Mouse (Mus musculus): ENCODE results near the gene Ncoa1. TPM values are rescaled to one million over a fixed set of nuclear protein-coding genes. Genes with fewer than 3 reads are reported as not detected.
"Not testable (repeated sequence)": the region's sequence is repeated elsewhere in the genome, so short reads cannot be mapped to it uniquely, and the experiment has no call there.

Gene Ncoa1
- total RNA-seq, 2 experiments from 2014 or later: 102 to 107 TPM

DNA sequence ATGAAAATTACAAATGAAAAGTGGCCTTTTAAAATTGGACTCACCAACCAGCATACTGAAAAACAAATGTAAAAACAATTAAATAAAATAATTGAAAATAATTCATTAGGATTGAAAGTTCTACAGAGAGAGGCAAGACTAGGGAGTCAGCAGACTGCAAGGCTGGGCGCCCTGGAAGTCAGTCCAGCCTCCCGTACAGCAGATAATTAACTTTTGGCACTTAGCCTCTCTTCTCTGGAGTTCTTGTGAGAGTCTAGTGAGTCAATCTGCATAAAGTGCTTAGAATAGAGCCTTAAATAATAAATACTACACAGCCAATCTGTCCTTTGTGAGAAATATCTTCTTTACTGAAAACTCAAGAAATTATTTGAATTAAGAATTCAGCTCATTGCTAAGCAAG lies 69.9 kb downstream of the Ncoa1 start:
- intact Hi-C loops (cut with DNase I): no loop called here
- no peak for DNase-seq

- intact Hi-C loops (cut with DNase I): no loop called here
- no peak for DNase-seq
These were observed 70.8 kb downstream of the Ncoa1 start for GRCm38 (mm10) chr12:4406155-4406554.

DNA sequence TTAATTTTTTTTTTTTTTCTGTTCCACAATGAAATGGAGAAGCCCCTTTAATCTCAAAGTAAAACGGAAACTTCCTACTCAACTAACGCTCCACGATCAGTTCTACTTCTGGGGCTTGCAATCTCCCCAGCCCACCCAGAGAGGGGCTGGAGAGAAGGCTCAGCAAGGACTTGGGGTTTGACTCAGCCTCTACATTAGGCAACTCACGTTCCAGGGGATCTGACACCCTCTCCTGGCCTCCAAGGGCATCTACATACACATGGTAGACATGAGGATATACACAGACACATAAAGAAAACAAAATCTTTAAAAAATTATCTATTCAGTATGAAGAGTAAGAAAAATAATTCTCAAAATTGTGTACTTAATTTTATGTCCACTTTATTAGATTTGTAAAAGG lies 73.8 kb downstream of the Ncoa1 start:
- DNase-seq: no peak
- intact Hi-C loops (cut with DNase I): no loop called here

GRCm38 (mm10) chr12:4396221-4396620 lies 80.8 kb downstream of the Ncoa1 start:
- intact Hi-C loops (cut with DNase I): no loop called here

GRCm38 (mm10) chr12:4392590-4392989 lies 84.4 kb downstream of the Ncoa1 start:
- intact Hi-C loops (cut with DNase I): no loop called here
- no peak for DNase-seq

More at GRCm38 (mm10) chr12:4396221-4396620, 80.8 kb downstream of the Ncoa1 start:
- no peak for DNase-seq

DNA sequence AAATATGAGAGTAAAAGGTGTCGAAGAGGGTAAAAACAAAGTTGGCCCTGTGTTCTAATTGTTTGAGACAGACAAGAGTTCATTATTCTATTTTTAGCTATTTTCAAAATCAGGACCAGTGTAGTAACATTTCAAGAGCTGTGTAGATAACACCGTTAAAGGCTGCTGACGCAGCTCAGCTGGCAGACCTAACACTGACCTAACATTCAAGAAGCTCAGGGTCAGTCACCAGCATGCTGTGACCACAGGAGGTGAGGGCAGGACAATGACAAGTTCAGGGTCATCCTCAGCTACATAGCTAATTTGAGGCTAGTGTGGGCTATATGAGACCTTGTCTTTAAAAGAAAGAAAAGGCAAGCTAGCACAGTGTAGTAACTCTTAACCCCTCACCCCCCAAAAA lies 84.9 kb downstream of the Ncoa1 start:
- intact Hi-C loops (cut with DNase I): no loop called here

GRCm38 (mm10) chr12:4391256-4391655 lies 85.7 kb downstream of the Ncoa1 start:
- no peak for DNase-seq
- intact Hi-C loops (cut with DNase I): no loop called here

More for the DNA sequence above, 84.9 kb downstream of the Ncoa1 start:
- no peak for DNase-seq

- intact Hi-C loops (cut with DNase I): no loop called here
These were observed 86.3 kb downstream of the Ncoa1 start for GRCm38 (mm10) chr12:4390721-4391120.

GRCm38 (mm10) chr12:4386077-4386719 lies 90.8 kb downstream of the Ncoa1 start:
- intact Hi-C loops (cut with DNase I): no loop called here
- DNase-seq: no peak

More at GRCm38 (mm10) chr12:4390721-4391120, 86.3 kb downstream of the Ncoa1 start:
- no peak for DNase-seq

DNA sequence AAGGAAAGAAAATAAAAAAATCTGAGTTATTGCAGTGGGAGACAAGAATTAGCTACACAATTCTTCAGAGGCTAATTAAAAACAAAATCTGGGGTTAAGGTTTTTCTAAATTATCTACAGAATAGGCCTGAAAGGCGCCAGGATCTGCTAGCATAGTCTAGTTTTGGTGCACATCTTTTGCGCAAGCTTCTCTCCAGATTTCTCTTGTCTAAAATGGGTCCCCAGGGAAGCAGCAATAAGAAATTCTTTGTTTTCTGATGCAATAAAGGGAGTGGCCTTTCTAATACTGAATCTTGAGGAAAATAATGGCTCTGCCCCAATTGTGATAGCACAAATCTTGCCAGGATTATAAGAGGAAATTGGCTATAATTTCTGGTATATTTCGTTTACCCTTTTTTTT lies 93.9 kb downstream of the Ncoa1 start:
- no peak for DNase-seq
- intact Hi-C loops (cut with DNase I): no loop called here

DNA sequence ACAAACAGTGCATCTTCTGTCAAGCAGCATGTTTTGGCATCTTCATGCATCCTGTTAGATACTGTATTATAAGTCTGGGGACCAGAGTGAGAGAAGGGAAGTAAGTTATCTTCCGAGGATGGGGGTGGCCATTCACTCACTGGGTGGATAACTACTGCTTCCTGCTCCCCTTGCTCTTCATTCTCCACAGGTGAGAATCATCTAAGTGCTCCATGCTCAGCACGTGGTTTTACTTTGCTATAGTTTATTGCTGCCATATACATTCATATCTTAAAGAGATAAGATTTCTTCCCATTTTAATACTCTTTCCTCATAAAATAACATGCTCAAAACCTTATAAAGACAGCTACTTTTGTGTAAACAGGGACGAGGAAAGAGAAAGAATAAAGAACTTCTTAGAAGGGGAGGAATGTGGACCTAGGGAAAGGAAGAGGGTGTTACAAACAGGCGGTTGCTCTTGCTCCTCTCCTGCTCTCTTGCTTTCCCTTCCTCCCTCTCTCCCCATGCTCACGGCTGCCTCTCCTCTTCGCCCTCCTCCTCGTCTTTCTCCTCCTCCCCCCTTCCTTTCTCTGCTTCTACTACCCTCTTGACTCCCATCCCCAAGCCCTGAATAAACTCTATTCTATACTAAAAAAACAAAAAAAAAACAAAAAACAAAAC lies 97.6 kb downstream of the Ncoa1 start:
- no peak for DNase-seq
- intact Hi-C loops (cut with DNase I): no loop called here

DNA sequence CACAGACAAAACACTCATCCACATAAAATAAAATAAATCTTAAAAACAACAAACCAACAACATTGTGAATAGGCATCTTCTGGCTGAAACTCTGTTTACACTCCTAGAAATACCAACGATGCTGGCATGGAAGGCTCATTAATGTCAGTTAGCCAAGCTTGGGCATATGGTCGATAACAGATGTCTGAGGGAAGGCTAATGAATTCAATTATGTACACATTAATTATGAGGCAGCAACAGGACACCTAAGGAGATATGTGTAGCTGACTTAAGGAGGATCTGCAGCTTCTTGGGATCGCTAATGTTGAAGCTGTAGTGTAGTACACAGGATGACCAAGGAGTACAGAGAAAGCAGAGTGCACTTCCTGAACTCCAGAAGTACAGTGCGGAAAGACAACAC lies 100.5 kb downstream of the Ncoa1 start:
- intact Hi-C loops (cut with DNase I): no loop called here
- peak; percentile 15 for DNase-seq

- no peak for DNase-seq
- intact Hi-C loops (cut with DNase I): no loop called here
These were observed 102.0 kb downstream of the Ncoa1 start for GRCm38 (mm10) chr12:4374816-4375493.

DNA sequence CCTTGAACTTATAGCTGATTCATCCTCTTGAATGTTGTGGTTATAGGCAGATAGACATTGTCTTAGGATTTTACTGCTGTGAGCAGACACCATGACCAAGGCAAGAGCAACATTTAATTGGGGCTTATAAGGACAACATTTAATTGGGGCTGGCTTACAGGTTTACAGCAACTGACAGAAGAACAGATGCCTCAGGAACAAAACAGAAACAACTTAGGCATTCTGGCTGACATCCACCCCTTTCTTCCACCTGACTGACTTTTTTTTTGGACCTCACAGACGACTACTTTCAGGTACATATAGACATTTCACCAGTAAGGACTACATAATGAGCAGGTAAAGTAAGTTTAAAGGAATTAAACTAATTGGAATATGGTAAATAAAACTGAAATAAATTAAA lies 105.6 kb downstream of the Ncoa1 start:
- no peak for DNase-seq
- intact Hi-C loops (cut with DNase I): no loop called here

- no peak for DNase-seq
- intact Hi-C loops (cut with DNase I): no loop called here
These were observed 111.0 kb downstream of the Ncoa1 start for GRCm38 (mm10) chr12:4365951-4366350.

- DNase-seq: no peak
- intact Hi-C loops (cut with DNase I): no loop called here
These were observed 117.5 kb downstream of the Ncoa1 start for GRCm38 (mm10) chr12:4359475-4359874.

GRCm38 (mm10) chr12:4358653-4359052 lies 118.3 kb downstream of the Ncoa1 start:
- DNase-seq: not testable (repeated sequence)

GRCm38 (mm10) chr12:4358100-4358499 lies 118.9 kb downstream of the Ncoa1 start:
- no peak for DNase-seq
- intact Hi-C loops (cut with DNase I): no loop called here

More at GRCm38 (mm10) chr12:4358653-4359052, 118.3 kb downstream of the Ncoa1 start:
- intact Hi-C loops (cut with DNase I): not testable (repeated sequence)

- intact Hi-C loops (cut with DNase I): no loop called here
- DNase-seq: no peak
These were observed 120.0 kb downstream of the Ncoa1 start for GRCm38 (mm10) chr12:4356834-4357445.

DNA sequence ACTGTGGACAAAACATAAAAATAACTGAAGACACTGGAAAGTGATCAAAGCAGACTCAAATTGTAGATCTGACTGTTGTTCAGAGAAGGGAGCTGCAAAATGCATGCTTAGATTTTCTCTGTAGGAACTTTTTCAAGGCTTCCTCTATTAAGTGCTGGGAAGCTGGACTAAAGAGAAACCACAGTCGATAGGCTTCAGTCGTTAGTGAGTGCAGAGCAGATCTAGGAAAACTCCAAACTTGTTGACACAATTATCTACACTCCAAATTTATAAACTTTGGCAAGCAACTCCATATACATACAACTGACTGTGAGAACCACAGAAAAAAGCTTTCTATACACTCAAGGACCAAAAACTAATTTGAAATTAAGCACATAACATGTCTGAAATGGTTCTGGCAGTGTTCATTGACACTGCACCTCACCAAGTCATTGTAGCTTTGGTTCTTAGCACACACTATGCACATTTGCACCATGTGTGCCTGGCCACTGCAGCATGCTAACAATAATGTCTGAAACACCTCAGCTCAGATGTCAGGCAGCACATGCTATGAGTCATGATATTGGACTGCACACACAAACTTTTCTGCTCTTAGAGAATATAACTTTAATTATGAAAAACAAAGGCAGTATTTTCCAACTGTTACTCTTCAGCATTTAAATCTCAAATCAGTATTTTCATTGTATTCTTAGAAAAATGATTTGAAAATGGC lies 121.8 kb downstream of the Ncoa1 start:
- no peak for DNase-seq
- intact Hi-C loops (cut with DNase I): no loop called here

DNA sequence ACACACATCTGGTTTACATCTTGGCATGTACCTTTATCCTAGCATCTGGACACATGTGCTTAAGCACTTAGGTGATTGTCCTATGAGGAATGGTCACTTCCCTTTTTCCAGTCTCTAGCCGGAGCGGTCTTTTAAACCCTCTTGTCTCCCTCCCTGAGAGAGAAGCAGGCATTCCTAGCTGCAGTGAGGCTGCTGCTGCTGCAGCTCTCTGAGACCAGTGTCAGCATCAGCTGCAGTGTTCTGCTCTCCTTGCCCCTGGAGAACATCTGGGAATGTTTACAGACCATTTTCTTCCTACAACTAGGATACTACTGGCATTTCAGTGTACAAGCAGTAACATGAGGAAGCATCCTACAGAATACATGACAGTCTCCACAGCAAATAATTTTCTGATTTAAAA lies 133.8 kb downstream of the Ncoa1 start:
- intact Hi-C loops (cut with DNase I): no loop called here
- DNase-seq: no peak
